33 mouse cellular contexts compared by ENCODE assay signal in genomic region chr16:48299884-48300283, GRCm38 (mm10). TPM values are rescaled to one million over a fixed set of nuclear protein-coding genes. Genes with fewer than 3 reads are reported as not detected.
DNase-seq lines count a peak whose midpoint lies in the region; ATAC-seq lines count a peak whose summit lies in the region.
"Had no signal": no experiment of that assay in that cellular context is flagged by ENCODE, and none has a peak within 500 bp of the region (broad histone marks: within the 10 kb centered on the region; RNA-seq: fewer than 3 reads in every experiment).

No protein-coding gene starts in this region.

- ATAC-seq in CD4-positive, CD25-positive, alpha-beta regulatory T cell, adult 4 months = no peak
- peak; percentile 93 for ATAC-seq in granulocyte monocyte progenitor cell, adult 5-6 weeks (replicated peaks; ENCODE audit: poor library complexity, severe bottlenecking)
- peak; percentile 92 for ATAC-seq in megakaryocyte progenitor cell, adult 5-6 weeks (replicated peaks; ENCODE audit: poor library complexity)
- ATAC-seq: activated CD4-positive, CD25-positive, alpha-beta regulatory T cell, adult 4 months; forebrain, embryonic 14.5 days; hindbrain, postnatal 0 days; inflammation-experienced regulatory T-cells, adult 6 months had no signal

- DNase-seq in CD4-positive, CD25-positive, alpha-beta regulatory T cell, adult 2 months (ENCODE audit: low read depth, low spot score) = peak; percentile 7
- peak; percentile 6 for DNase-seq in thymus, postnatal 14 days
- no peak for DNase-seq in thymus, postnatal 10 days (ENCODE audit: low spot score in 2 of 2)
- no peak for DNase-seq in gastrocnemius, adult 18-20 months (ENCODE audit: low spot score)
- no peak for DNase-seq in embryo, embryonic 9.5 days (ENCODE audit: extremely low spot score)
- DNase-seq: adrenal gland, adult 8-10 months; adrenal gland, postnatal 25 days; B cell, adult 2 months; cerebellum, adult 11-12 months; cerebellum, adult 8-10 months; cerebellum, postnatal 10 days; cerebellum, postnatal 36 days; gastrocnemius, adult 2 months; gastrocnemius, postnatal 14 days; heart, adult 18-20 months; heart, postnatal 10 days; heart, postnatal 36 days had no signal

RNA-seq across cellular contexts. Expression of gene Dppa2, which starts 3.8 kb away (rescaled TPM):
- not detected for polyA plus RNA-seq in CD4-positive, CD25-positive, alpha-beta regulatory T cell, adult 4 months (2017; shearing (Covaris generic))
- not detected in 2 replicates for total RNA-seq in granulocyte monocyte progenitor cell, adult 5-6 weeks (2014; fragmentation: Nextera tagmentation)
- total RNA-seq in granulocyte monocyte progenitor cell, adult 5-6 weeks (2017) = not detected in 2 replicates
- total RNA-seq in megakaryocyte progenitor cell, adult 5-6 weeks (2015) = not detected in 2 replicates
- total RNA-seq in megakaryocyte progenitor cell, adult 5-6 weeks (2017) = not detected in 2 replicates
- not detected for total RNA-seq in gastrocnemius, adult 18-20 months (2021)
- total RNA-seq: adrenal gland, adult 8-10 months; adrenal gland, postnatal 25 days; gastrocnemius, adult 2 months; gastrocnemius, postnatal 14 days; gastrocnemius, postnatal 4 days; heart, adult 18-20 months; heart, postnatal 10 days; heart, postnatal 36 days had no signal
- polyA plus RNA-seq: activated CD4-positive, CD25-positive, alpha-beta regulatory T cell, adult 4 months; embryonic facial prominence, embryonic 12.5 days; embryonic facial prominence, embryonic 15.5 days; forebrain, embryonic 11.5 days; forebrain, embryonic 14.5 days; heart, embryonic 12.5 days; heart, embryonic 15.5 days; hindbrain, embryonic 11.5 days; hindbrain, embryonic 14.5 days; hindbrain, postnatal 0 days; inflammation-experienced regulatory T-cells, adult 6 months had no signal

RNA-seq across cellular contexts. Expression of gene Dppa4, which starts 16.4 kb away (rescaled TPM):
- polyA plus RNA-seq in CD4-positive, CD25-positive, alpha-beta regulatory T cell, adult 4 months (2017; shearing (Covaris generic)) = not detected
- not detected in 2 replicates for total RNA-seq in granulocyte monocyte progenitor cell, adult 5-6 weeks (2014; fragmentation: Nextera tagmentation)
- total RNA-seq in granulocyte monocyte progenitor cell, adult 5-6 weeks (2017) = not detected in 2 replicates
- not detected in 2 replicates for total RNA-seq in megakaryocyte progenitor cell, adult 5-6 weeks (2015)
- total RNA-seq in megakaryocyte progenitor cell, adult 5-6 weeks (2017) = not detected in 2 replicates
- total RNA-seq in gastrocnemius, adult 18-20 months (2021) = not detected
- total RNA-seq: adrenal gland, adult 8-10 months; adrenal gland, postnatal 25 days; gastrocnemius, adult 2 months; gastrocnemius, postnatal 14 days; gastrocnemius, postnatal 4 days; heart, adult 18-20 months; heart, postnatal 10 days; heart, postnatal 36 days; hindbrain, postnatal 0 days had no signal
- polyA plus RNA-seq: activated CD4-positive, CD25-positive, alpha-beta regulatory T cell, adult 4 months; brain, embryonic 14.5 days; embryonic facial prominence, embryonic 12.5 days; embryonic facial prominence, embryonic 15.5 days; forebrain, embryonic 11.5 days; forebrain, embryonic 14.5 days; heart, embryonic 12.5 days; heart, embryonic 15.5 days; hindbrain, embryonic 11.5 days; hindbrain, embryonic 14.5 days; hindbrain, postnatal 0 days; inflammation-experienced regulatory T-cells, adult 6 months had no signal

Comparison
In these comparisons a context has a peak if more than half of its experiments do, and no peak if none do; other contexts are left out.
1. DNase-seq: peak in CD4-positive, CD25-positive, alpha-beta regulatory T cell, adult 2 months (single experiment) and thymus, postnatal 14 days (single experiment); none in thymus, postnatal 10 days (0 of 2), gastrocnemius, adult 18-20 months (single experiment) and embryo, embryonic 9.5 days (single experiment).